Mouse (Mus musculus): ENCODE measurements at regions not wholly inside any gene's neighbourhood (a gene's known extent, or its start where the extent isn't known, plus 50 kb on each side); places are given as distances from the start of the nearest gene placed in this dataset.

DNA sequence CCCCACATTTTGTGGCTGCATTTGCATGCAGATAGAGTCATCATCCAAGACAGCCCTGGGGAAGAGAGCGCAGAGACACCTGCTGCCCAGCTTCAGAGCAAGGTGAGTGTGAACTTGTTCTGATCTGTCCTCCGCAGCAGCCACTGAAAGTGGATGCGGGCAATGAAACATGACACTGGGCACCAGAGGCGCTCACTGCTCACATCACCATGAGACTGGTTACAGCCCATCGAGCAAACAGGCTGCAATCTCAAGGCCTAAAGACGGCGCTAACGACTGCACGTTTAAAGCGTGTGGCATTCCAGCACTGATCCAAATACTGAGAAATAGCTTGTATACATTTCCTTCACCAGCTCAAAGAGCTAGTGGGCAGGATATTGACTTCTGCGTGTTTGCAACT is 65.8 kb downstream of the Barhl2 start:
- intact Hi-C loops (cut with DNase I): no loop called here

DNA sequence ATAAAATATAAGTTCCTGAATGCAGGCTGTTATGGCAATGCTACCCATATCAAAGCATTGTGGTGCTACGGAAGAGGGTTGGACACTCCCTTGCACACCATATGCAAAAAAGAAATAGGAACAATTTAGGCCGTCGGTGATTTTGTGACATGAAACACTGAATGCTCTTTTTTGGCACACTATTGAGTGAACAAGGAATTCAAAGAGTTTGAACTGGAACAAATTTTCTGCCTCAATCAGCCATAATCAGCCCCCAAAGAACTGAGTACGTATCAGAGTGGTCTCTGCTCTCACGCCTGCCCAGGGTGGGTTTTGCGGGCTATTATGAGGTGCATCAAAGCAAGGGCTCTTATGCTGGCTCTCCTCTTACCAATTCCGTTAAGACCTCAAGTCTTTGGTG is 71.3 kb downstream of the Barhl2 start:
- DNase-seq: no peak
- intact Hi-C loops (cut with DNase I): no loop called here

More for the DNA sequence above, 65.8 kb downstream of the Barhl2 start:
- DNase-seq: no peak

- no peak for DNase-seq
- intact Hi-C loops (cut with DNase I): no loop called here
Observed at GRCm38 (mm10) chr5:106385838-106386237, 72.1 kb downstream of the Barhl2 start.

DNA sequence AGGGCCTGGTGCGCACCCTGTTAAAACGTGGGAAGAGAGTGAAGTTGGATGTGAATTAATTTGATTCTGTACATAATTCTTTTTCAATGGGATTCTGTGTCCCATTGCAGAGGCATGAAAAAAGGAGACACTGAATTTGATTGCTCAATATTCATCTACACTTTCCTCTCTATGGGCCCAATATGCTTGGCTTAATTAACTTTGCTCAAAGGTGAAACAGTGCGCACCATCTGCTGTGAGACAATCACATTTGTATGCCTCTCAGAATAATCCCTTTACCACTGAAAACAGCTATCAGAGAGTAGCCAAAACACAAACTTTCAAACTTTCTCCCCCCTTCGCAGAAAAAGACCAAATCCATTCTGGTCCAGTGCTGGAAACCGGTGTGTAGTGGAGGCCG is 72.7 kb downstream of the Barhl2 start:
- intact Hi-C loops (cut with DNase I): no loop called here
- DNase-seq: no peak

- no peak for DNase-seq
- intact Hi-C loops (cut with DNase I): no loop called here
Observed at GRCm38 (mm10) chr5:106384138-106384770, 73.7 kb downstream of the Barhl2 start.

DNA sequence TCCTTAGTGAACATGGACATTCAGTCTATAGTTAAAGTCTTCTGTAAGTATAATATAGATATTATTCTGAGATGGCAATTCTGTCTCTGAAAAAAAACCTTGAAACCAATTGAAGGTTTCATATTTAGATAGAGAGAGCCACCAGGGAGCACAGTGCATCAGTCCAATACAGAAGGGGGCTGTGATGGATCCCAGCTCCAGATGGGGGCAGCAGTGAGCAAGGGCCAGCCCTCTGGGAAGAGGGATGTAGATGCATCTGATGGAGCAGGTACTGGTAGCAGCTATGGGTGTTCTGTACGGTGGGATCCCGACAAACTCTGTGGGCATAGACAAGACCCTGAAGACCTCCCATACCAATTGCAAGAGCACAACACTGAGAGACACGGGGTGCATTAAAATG is 76.0 kb downstream of the Barhl2 start:
- peak; percentile 38 for DNase-seq
- intact Hi-C loops (cut with DNase I): no loop called here

- intact Hi-C loops (cut with DNase I): no loop called here
- DNase-seq: no peak
Observed at GRCm38 (mm10) chr5:106380631-106381285, 77.2 kb downstream of the Barhl2 start.

DNA sequence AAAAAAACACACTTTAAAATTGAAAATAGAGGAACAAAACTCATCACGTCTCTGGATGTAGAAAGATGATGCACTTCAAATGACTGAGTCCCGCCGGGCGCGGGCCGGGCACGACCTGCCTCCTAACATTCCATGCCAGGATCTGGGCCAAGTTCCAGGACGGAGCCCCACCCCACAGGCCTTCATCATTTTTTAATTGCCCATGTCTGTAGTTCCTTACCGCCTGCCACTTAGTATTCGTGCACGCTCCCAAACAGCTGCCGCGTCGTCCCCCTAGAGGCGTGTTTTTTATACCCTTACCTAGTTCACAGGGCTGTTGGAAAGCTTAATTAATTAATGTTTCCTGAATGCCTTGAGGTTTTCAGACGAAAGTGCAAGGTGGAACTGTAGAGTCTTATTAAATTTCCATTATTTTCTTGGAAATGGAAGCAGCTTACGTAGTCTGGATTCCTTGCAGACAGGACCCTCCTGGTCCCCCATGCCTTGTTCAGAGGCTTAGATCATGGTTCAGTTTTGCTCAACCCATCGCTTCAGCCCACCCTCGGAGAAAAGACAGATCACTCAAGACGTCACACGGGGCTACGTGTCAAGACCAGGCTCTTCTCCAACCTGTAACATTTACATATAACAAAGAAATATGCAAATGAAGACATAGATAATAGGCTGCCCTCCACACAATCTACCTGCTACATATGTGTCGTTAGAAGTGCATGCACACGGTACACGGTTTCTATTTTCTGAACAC is 81.0 kb downstream of the Barhl2 start:
- intact Hi-C loops (cut with DNase I): no loop called here

DNA sequence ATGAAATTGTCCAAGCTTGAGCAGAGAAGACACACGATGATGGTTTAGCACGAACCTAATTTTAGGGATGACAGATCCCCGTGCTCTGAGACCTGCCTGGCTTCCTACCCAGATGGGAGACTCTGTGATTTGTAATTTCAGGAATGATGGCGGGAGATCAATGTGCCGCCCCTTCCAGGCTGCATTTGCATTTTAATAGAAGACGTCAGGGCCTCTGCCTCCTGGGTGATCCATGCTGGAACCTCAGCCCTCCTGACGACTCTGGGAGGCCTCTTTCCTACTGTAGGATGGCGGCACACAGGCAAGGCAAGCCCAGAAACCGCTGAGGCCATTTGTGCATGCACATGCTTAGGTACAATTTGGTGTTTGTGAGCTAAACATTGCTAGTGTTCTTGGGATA is 90.1 kb downstream of the Barhl2 start:
- intact Hi-C loops (cut with DNase I): no loop called here
- no peak for DNase-seq

More for the DNA sequence above, 81.0 kb downstream of the Barhl2 start:
- DNase-seq: peak; percentile 70

GRCm38 (mm10) chr5:106367312-106367711 is 90.7 kb downstream of the Barhl2 start:
- intact Hi-C loops (cut with DNase I): no loop called here
- DNase-seq: no peak

- no peak for DNase-seq
- intact Hi-C loops (cut with DNase I): no loop called here
Observed at GRCm38 (mm10) chr5:106366006-106366405, 92.0 kb downstream of the Barhl2 start.

DNA sequence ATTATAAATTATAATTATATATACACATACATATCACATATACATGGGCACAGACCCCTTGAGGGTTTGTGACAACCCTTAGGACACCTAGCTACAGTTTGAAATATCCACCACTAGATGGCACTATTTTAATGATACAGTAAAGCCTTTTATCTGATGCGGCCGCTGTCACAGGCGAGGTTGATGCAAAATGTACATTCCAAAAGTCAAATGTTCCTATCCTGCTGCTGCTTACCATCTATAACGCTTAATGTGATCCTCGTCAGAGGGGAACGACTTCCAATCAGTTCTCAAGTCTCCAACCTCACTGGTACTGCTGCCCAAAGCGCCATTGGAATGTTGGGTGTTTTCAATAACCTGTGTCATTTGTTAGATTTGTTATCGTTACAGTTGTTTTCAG is 92.9 kb downstream of the Barhl2 start:
- intact Hi-C loops (cut with DNase I): no loop called here

GRCm38 (mm10) chr5:106351348-106351747 is 106.6 kb downstream of the Barhl2 start:
- DNase-seq: no peak
- intact Hi-C loops (cut with DNase I): no loop called here

More for the DNA sequence above, 92.9 kb downstream of the Barhl2 start:
- no peak for DNase-seq

DNA sequence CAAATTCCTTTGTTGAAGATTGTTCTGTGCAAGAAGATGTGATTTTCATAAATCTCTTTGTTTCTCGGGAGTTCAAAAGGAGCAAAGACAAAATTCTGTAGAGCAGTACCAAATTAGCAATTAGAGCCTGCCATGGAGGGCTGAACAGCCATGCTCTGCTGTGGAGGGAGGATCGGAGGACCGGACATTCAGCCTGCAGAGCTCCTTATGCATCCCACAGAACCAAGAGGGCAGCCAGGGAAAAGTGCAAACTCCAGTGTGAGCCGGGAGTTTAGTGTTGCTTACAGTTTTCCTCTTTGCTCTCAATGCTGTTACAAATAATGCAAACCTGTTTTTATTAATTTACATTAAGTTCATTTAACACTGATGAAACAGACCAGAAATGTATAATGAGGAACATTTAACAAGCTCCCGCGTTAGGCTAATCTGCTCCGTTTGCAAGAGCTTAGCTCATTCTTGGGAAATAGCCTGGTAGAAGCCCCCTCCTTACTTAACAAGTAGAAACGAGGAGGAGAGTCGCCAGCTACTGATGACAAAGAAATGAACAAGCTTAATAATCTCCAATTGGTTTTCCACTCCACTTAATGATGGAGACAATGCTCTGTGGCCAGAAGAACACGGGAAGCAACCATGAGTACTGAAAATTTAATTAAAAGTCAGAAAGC is 108.0 kb downstream of the Barhl2 start:
- no peak for DNase-seq
- intact Hi-C loops (cut with DNase I): no loop called here

DNA sequence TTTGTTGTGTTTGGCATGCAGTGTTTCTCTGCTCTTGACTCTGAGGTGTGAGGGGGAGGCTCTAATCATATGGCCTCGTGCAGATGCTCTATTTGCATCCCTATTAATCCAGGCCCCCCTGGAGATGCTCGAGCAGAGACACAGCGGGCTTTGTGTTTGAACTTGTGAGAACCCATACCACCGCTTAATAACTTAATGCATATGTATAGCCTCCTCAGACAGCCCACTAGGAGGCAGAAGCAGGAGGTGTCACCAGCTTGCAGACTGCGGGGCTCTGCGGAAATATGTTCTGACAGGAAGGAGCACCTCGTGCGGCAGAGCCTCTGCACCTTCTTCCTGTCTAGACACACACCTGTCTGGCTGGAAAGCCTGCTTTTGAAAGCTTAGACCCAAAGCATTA is 113.7 kb downstream of the Barhl2 start:
- intact Hi-C loops (cut with DNase I): no loop called here
- DNase-seq: no peak

DNA sequence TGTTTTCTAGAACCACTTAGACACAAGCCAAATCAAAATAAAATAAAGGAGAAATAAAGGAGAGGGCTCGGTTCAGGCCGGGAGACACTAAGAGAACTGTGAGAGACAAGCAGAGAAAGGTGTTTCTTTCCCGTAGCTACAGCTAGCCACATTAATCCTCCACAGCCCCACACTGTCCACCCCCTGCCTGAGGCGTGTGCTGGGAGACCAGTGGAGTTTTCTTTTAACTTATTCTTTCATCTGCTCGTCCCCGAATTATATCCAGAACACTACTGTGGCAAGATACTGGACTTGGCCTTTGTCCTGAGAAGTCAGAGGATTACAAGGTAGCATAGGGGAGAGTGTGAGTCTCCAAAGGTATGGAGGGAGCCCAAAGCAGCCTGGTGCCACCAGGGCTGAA is 114.4 kb downstream of the Barhl2 start:
- DNase-seq: no peak

GRCm38 (mm10) chr5:106341361-106341760 is 116.6 kb downstream of the Barhl2 start:
- intact Hi-C loops (cut with DNase I): no loop called here
- no peak for DNase-seq

More for the DNA sequence above, 114.4 kb downstream of the Barhl2 start:
- intact Hi-C loops (cut with DNase I): no loop called here

GRCm38 (mm10) chr5:106335639-106336038 is 122.3 kb downstream of the Barhl2 start:
- no peak for DNase-seq
- intact Hi-C loops (cut with DNase I): no loop called here

DNA sequence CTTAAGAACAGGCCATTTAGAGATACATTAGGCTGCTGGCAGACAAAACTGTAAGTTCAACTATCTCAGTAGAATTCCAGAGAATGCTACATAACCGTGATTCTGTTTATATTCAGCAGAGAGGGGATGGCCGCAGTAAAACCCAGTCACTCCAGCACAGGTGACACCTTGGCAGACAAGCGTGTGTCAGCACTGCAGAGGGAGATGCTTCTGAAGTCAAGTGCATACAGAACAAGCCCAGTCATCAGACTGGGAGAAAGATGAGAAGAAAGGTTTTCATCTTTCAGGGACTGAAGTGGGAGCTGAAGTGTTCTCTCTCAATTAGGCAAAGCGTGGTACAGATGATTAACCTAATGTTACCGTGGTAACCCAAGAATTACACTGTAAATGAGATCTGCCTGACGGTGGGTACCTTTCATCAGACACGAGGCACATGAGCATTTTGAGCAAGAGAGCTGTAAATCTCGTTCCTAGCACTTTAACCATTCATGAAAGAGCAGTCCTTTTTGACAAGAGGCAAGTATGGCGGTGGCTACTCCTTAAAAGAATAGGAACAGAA is 130.3 kb downstream of the Barhl2 start:
- intact Hi-C loops (cut with DNase I): no loop called here

GRCm38 (mm10) chr5:106322574-106323215 is 135.3 kb downstream of the Barhl2 start:
- intact Hi-C loops (cut with DNase I): no loop called here
- DNase-seq: no peak

More for the DNA sequence above, 130.3 kb downstream of the Barhl2 start:
- DNase-seq: no peak

DNA sequence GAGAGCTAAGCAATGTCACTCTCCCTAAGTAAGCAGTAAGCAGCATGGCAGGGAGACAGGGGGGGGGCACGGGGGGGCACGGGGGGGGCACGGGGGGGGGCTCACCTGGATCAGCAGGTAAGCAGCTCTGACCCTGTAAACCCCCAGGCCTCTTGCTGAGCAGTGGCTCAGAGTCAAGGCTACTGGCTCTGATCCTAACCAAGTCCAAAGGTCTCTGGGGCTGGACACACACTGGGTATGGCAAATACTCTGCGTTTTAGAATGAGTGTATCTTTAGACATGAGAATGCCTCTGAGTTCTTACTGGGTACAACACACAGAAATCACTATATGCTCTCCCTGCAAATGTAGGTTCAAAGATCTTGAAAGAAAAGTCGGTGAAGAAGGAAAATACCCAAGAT is 136.5 kb downstream of the Barhl2 start:
- intact Hi-C loops (cut with DNase I): no loop called here
- DNase-seq: no peak
